Mouse (Mus musculus) forelimb bud, embryonic 11.5 days (tissue): ENCODE measurements at regions not wholly inside any gene's neighbourhood (a gene's known extent, or its start where the extent isn't known, plus 50 kb on each side); places are given as distances from the start of the nearest gene placed in this dataset.

Source experiments
- DNase-seq: peaks from one replicate; pipeline ENCODE4 v3.0.0-alpha.2; 2012; ENCODE audit warnings: low read depth, low spot score

- DNase-seq: no peak
These were observed 179.7 kb upstream of the Cadm1 start for GRCm38 (mm10) chr9:47350301-47350700.

GRCm38 (mm10) chr9:47351036-47351435, 178.9 kb upstream of the Cadm1 start:
- DNase-seq: no peak

GRCm38 (mm10) chr9:47353017-47353416, 177.0 kb upstream of the Cadm1 start:
- DNase-seq: peak; percentile 87

GRCm38 (mm10) chr9:47353972-47354371, 176.0 kb upstream of the Cadm1 start:
- DNase-seq: no peak

- DNase-seq: no peak
These were observed 175.6 kb upstream of the Cadm1 start for GRCm38 (mm10) chr9:47354423-47354822.

- no peak for DNase-seq
These were observed 175.1 kb upstream of the Cadm1 start for GRCm38 (mm10) chr9:47354866-47355265.

GRCm38 (mm10) chr9:47357756-47358399, 172.1 kb upstream of the Cadm1 start:
- DNase-seq: no peak

- no peak for DNase-seq
These were observed 171.6 kb upstream of the Cadm1 start for GRCm38 (mm10) chr9:47358400-47358767.

GRCm38 (mm10) chr9:47363086-47363485, 166.9 kb upstream of the Cadm1 start:
- DNase-seq: no peak

GRCm38 (mm10) chr9:47364762-47365161, 165.2 kb upstream of the Cadm1 start:
- no peak for DNase-seq

GRCm38 (mm10) chr9:47367266-47367957, 162.6 kb upstream of the Cadm1 start:
- DNase-seq: no peak

- no peak for DNase-seq
These were observed 161.7 kb upstream of the Cadm1 start for GRCm38 (mm10) chr9:47368015-47368901.

- no peak for DNase-seq
These were observed 157.7 kb upstream of the Cadm1 start for GRCm38 (mm10) chr9:47372296-47372695.

GRCm38 (mm10) chr9:47374086-47374485, 155.9 kb upstream of the Cadm1 start:
- DNase-seq: no peak

GRCm38 (mm10) chr9:47376645-47377044, 153.3 kb upstream of the Cadm1 start:
- no peak for DNase-seq

GRCm38 (mm10) chr9:47378541-47378940, 151.4 kb upstream of the Cadm1 start:
- no peak for DNase-seq

- DNase-seq: no peak
These were observed 149.6 kb upstream of the Cadm1 start for GRCm38 (mm10) chr9:47380361-47380760.

- DNase-seq: peak; percentile 57
These were observed 145.7 kb upstream of the Cadm1 start for GRCm38 (mm10) chr9:47384185-47384854.

- DNase-seq: no peak
These were observed 143.3 kb upstream of the Cadm1 start for GRCm38 (mm10) chr9:47386646-47387045.

- DNase-seq: no peak
These were observed 142.8 kb upstream of the Cadm1 start for GRCm38 (mm10) chr9:47387221-47387620.

GRCm38 (mm10) chr9:47387716-47388300, 142.2 kb upstream of the Cadm1 start:
- no peak for DNase-seq
